Mouse (Mus musculus): ENCODE measurements around the gene Gm20388. TPM values are rescaled to one million over a fixed set of nuclear protein-coding genes. Genes with fewer than 3 reads are reported as not detected.

Gene Gm20388
- polyA plus RNA-seq, 1 experiment from 2014 or later = 3.6 TPM

GRCm38 (mm10) chr8:123670766-123671165 is 3760.1 kb downstream of the Gm20388 start:
- Histone ChIP-seq H3K4me1 (peaks cover 54% of the 10 kb centered on the region), H3K9me3 (no peaks in the 10 kb centered on the region), H3K27me3 (replicated peaks; ENCODE audit: low read depth, poor library complexity, severe bottlenecking) (peaks cover 9% of the 10 kb centered on the region; the same call in 1 of the 2 replicates), H3K27ac (replicated peaks) (no peak overlapping the region), H3K4me3 (no peak overlapping the region), H3K36me3 (replicated peaks) (no peaks in the 10 kb centered on the region)
- DNase-seq (ENCODE audit: low spot score) = no peak
- 65% methylated on average over 7 of the region's 7 CpGs for WGBS

GRCm38 (mm10) chr8:123671454-123671853 is 3760.8 kb downstream of the Gm20388 start:
- peak overlapping the region; percentile 51; the same call in 1 of the 2 replicates for H3K27ac ChIP-seq (replicated peaks)

GRCm38 (mm10) chr8:123672648-123673047 is 3762.0 kb downstream of the Gm20388 start:
- Histone ChIP-seq H3K9me3 (no peaks in the 10 kb centered on the region), H3K27ac (replicated peaks) (peak overlapping the region; percentile 12; the same call in 1 of the 2 replicates), H3K27me3 (replicated peaks; ENCODE audit: low read depth, poor library complexity, severe bottlenecking) (peaks cover 9% of the 10 kb centered on the region; the same call in 1 of the 2 replicates), H3K36me3 (replicated peaks) (no peaks in the 10 kb centered on the region), H3K4me1 (peaks cover 59% of the 10 kb centered on the region), H3K4me3 (no peak overlapping the region)
- no peak for DNase-seq (ENCODE audit: low spot score)
- 61% methylated on average over 6 of the region's 6 CpGs for WGBS

More at GRCm38 (mm10) chr8:123671454-123671853, 3760.8 kb downstream of the Gm20388 start:
- Histone ChIP-seq H3K4me1 (peaks cover 59% of the 10 kb centered on the region), H3K36me3 (replicated peaks) (no peaks in the 10 kb centered on the region), H3K9me3 (no peaks in the 10 kb centered on the region), H3K4me3 (no peak overlapping the region), H3K27me3 (replicated peaks; ENCODE audit: low read depth, poor library complexity, severe bottlenecking) (peaks cover 9% of the 10 kb centered on the region; the same call in 1 of the 2 replicates)
- WGBS = 58% methylated on average over 7 of the region's 7 CpGs
- no peak for DNase-seq (ENCODE audit: low spot score)

GRCm38 (mm10) chr8:123675611-123676010 is 3765.0 kb downstream of the Gm20388 start:
- Histone ChIP-seq H3K27ac (replicated peaks) (0 out of 2 replicates have a peak overlapping the region, but pooled peaks have one; percentile 30), H3K9me3 (no peaks in the 10 kb centered on the region), H3K36me3 (replicated peaks) (no peaks in the 10 kb centered on the region), H3K27me3 (replicated peaks; ENCODE audit: low read depth, poor library complexity, severe bottlenecking) (peaks cover 5% of the 10 kb centered on the region; the same call in 1 of the 2 replicates), H3K4me3 (no peak overlapping the region), H3K4me1 (peaks cover 44% of the 10 kb centered on the region)
- 48% methylated on average over 5 of the region's 5 CpGs for WGBS
- no peak for DNase-seq (ENCODE audit: low spot score)

- WGBS = 87% methylated on average over 4 of the region's 4 CpGs
- no peak for DNase-seq (ENCODE audit: low spot score)
- peaks cover 3% of the 10 kb centered on the region; the same call in 1 of the 2 replicates for H3K27me3 ChIP-seq (replicated peaks; ENCODE audit: low read depth, poor library complexity, severe bottlenecking)
- peaks cover 31% of the 10 kb centered on the region for H3K4me1 ChIP-seq
- H3K27ac ChIP-seq (replicated peaks) = no peak overlapping the region
- no peak overlapping the region for H3K4me3 ChIP-seq
- no peaks in the 10 kb centered on the region for H3K36me3 ChIP-seq (replicated peaks)
- no peaks in the 10 kb centered on the region for H3K9me3 ChIP-seq
Measured at GRCm38 (mm10) chr8:123678390-123678789, 3767.7 kb downstream of the Gm20388 start.

- Histone ChIP-seq H3K4me1 (peaks cover 11% of the 10 kb centered on the region), H3K9me3 (no peaks in the 10 kb centered on the region), H3K4me3 (peak overlapping the region; percentile 32), H3K27ac (replicated peaks) (peak overlapping the region; percentile 27), H3K27me3 (replicated peaks; ENCODE audit: low read depth, poor library complexity, severe bottlenecking) (peaks cover 8% of the 10 kb centered on the region; the same call in 1 of the 2 replicates), H3K36me3 (replicated peaks) (no peaks in the 10 kb centered on the region)
- WGBS = 21% methylated on average over 18 of the region's 18 CpGs
- DNase-seq (ENCODE audit: low spot score) = peak; percentile 91
Measured at GRCm38 (mm10) chr8:123682073-123682761, 3771.6 kb downstream of the Gm20388 start.

GRCm38 (mm10) chr8:123683321-123683720 is 3772.7 kb downstream of the Gm20388 start:
- no peak overlapping the region for H3K27ac ChIP-seq (replicated peaks)
- no peak overlapping the region for H3K4me3 ChIP-seq
- WGBS = 59% methylated on average over 7 of the region's 7 CpGs
- DNase-seq (ENCODE audit: low spot score) = no peak
- no peaks in the 10 kb centered on the region for H3K36me3 ChIP-seq (replicated peaks)
- peaks cover 8% of the 10 kb centered on the region; the same call in 1 of the 2 replicates for H3K27me3 ChIP-seq (replicated peaks; ENCODE audit: low read depth, poor library complexity, severe bottlenecking)
- H3K4me1 ChIP-seq = peaks cover 15% of the 10 kb centered on the region
- no peaks in the 10 kb centered on the region for H3K9me3 ChIP-seq

- Histone ChIP-seq H3K27me3 (replicated peaks; ENCODE audit: low read depth, poor library complexity, severe bottlenecking) (peaks cover 8% of the 10 kb centered on the region; the same call in 1 of the 2 replicates), H3K36me3 (replicated peaks) (no peaks in the 10 kb centered on the region), H3K4me1 (peaks cover 15% of the 10 kb centered on the region), H3K27ac (replicated peaks) (no peak overlapping the region), H3K4me3 (no peak overlapping the region), H3K9me3 (no peaks in the 10 kb centered on the region)
- 89% methylated on average over 7 of the region's 7 CpGs for WGBS
- DNase-seq (ENCODE audit: low spot score) = no peak
Measured at GRCm38 (mm10) chr8:123684806-123685205, 3774.2 kb downstream of the Gm20388 start.

- peaks cover 15% of the 10 kb centered on the region for H3K4me1 ChIP-seq
- no peaks in the 10 kb centered on the region for H3K36me3 ChIP-seq (replicated peaks)
- H3K9me3 ChIP-seq = no peaks in the 10 kb centered on the region
- peaks cover 8% of the 10 kb centered on the region; the same call in 1 of the 2 replicates for H3K27me3 ChIP-seq (replicated peaks; ENCODE audit: low read depth, poor library complexity, severe bottlenecking)
- 90% methylated on average over 4 of the region's 4 CpGs for WGBS
- no peak overlapping the region for H3K27ac ChIP-seq (replicated peaks)
- no peak overlapping the region for H3K4me3 ChIP-seq
- no peak for DNase-seq (ENCODE audit: low spot score)
Measured at GRCm38 (mm10) chr8:123685477-123685876, 3774.8 kb downstream of the Gm20388 start.

- no peak for DNase-seq (ENCODE audit: low spot score)
- 61% methylated on average over 4 of the region's 4 CpGs for WGBS
- no peak overlapping the region for H3K4me3 ChIP-seq
- H3K36me3 ChIP-seq (replicated peaks) = no peaks in the 10 kb centered on the region
- H3K9me3 ChIP-seq = no peaks in the 10 kb centered on the region
- H3K4me1 ChIP-seq = peaks cover 4% of the 10 kb centered on the region
- H3K27ac ChIP-seq (replicated peaks) = no peak overlapping the region
- H3K27me3 ChIP-seq (replicated peaks; ENCODE audit: low read depth, poor library complexity, severe bottlenecking) = peaks cover 8% of the 10 kb centered on the region; the same call in 1 of the 2 replicates
Measured at GRCm38 (mm10) chr8:123687826-123688225, 3777.2 kb downstream of the Gm20388 start.

- no peak overlapping the region for H3K4me3 ChIP-seq
- no peak for DNase-seq (ENCODE audit: low spot score)
- 86% methylated on average over 10 of the region's 10 CpGs for WGBS
- no peaks in the 10 kb centered on the region for H3K27me3 ChIP-seq (replicated peaks; ENCODE audit: low read depth, poor library complexity, severe bottlenecking)
- peaks cover 10% of the 10 kb centered on the region; the same call in 1 of the 2 replicates for H3K4me1 ChIP-seq
- H3K36me3 ChIP-seq (replicated peaks) = no peaks in the 10 kb centered on the region
- no peak overlapping the region for H3K27ac ChIP-seq (replicated peaks)
- no peaks in the 10 kb centered on the region for H3K9me3 ChIP-seq
Measured at GRCm38 (mm10) chr8:123692165-123692962, 3781.7 kb downstream of the Gm20388 start.

GRCm38 (mm10) chr8:123696167-123696566 is 3785.5 kb downstream of the Gm20388 start:
- H3K4me3 ChIP-seq = no peak overlapping the region
- peaks cover 28% of the 10 kb centered on the region for H3K4me1 ChIP-seq
- H3K36me3 ChIP-seq (replicated peaks) = no peaks in the 10 kb centered on the region
- no peak for DNase-seq (ENCODE audit: low spot score)
- WGBS = 72% methylated on average over 9 of the region's 9 CpGs
- no peaks in the 10 kb centered on the region for H3K27me3 ChIP-seq (replicated peaks; ENCODE audit: low read depth, poor library complexity, severe bottlenecking)
- H3K9me3 ChIP-seq = no peaks in the 10 kb centered on the region
- no peak overlapping the region for H3K27ac ChIP-seq (replicated peaks)

Data from embryonic facial prominence, embryonic 10.5 days (tissue).